Mouse (Mus musculus) cortical plate, adult 2 months (tissue): ENCODE results near the gene Crhr1.

ENCODE experiments used
- CTCF ChIP-seq: fragments of 200-500 bp; IDR thresholded peaks from 2 replicates; pipeline ENCODE4 v1.5.1; 2011; ENCODE audit warnings: mild to moderate bottlenecking, control low read depth, low read length; ENCODE audit not compliant: insufficient read depth; ENCODE audit errors: extremely low read depth
- POLR2A ChIP-seq: fragments of 200-500 bp; IDR thresholded peaks from 2 replicates; pipeline ENCODE4 v1.6.1; 2011; ENCODE audit warnings: mild to moderate bottlenecking, low read length, control low read depth; ENCODE audit not compliant: insufficient read depth; ENCODE audit errors: extremely low read depth

DNA sequence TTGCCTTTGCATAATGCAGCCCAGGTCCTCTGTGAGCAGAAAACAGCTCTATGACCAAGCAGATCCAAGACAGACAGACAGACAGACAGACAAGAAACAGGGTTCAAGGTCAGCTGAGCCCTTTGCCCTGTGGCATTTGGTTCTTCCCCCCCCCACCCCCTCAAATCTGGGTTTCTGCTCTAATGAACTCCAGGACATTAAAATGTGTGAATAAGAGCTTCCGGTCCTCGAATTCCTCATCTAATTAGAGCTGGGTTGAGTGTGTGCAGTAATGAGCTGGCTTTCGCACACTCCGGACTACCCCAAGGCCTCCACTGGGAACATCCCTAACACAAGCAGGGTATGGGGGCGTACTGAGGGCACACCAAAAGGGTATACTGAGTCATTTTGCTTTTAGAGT is 18.3 kb downstream of the Crhr1 start:
- TF ChIP-seq CTCF = no peak
- TF ChIP-seq POLR2A = no peak
